Mouse (Mus musculus): Measurements from ENCODE around the gene Tekt3. TPM values are rescaled to one million over a fixed set of nuclear protein-coding genes. Genes with fewer than 3 reads are reported as not detected.

Gene Tekt3
- polyA plus RNA-seq, 1 experiment, result not detected

DNA sequence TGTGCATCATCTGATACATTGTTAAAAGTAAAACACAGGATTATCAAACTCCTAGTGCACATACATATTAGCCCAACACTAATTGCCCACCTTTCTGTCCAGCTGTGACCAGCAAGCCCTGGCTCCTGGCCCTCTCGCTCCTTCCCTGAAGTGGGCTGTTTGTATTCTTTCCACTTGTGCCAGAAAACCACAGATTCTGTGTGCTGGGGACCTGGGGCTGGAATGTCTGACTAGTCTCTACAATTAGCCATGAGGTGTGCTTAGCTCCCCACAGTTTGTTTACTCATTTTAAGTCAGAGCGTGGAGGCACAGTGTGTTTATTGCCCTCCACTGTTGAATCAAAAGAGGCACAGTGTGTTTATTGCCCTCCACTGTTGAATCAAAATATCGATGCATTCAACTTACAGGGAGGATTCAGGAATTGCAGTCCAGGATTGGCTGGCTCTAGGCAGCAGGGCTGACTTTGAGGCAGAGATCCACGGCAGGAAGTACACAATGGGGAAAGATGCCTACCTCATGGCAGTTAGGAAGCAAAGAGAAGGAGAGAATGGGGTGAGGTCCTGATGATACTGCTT, 61.4 kb downstream of the Tekt3 start:
- no peaks in the 10 kb centered on the region for H3K79me2 ChIP-seq (ENCODE audit: control insufficient read depth, insufficient read depth)
- no peak overlapping the region for H3ac ChIP-seq (ENCODE audit: control insufficient read depth, insufficient read length)
- H3K27me3 ChIP-seq (ENCODE audit: control insufficient read depth, insufficient read depth, insufficient read length), result no peaks in the 10 kb centered on the region
- H3K36me3 ChIP-seq (ENCODE audit: control insufficient read depth, insufficient read depth), result no peaks in the 10 kb centered on the region
- no peak overlapping the region for H3K4me2 ChIP-seq (ENCODE audit: low read depth)
- no peak overlapping the region for H3K4me3 ChIP-seq
- TF ChIP-seq TCF3 (IDR thresholded peaks at IDR 0.05; ENCODE audit: insufficient read length, low read depth) (no peak), E2F4 (IDR thresholded peaks at IDR 0.05; ENCODE audit: insufficient read depth) (no peak), MAX (IDR thresholded peaks at IDR 0.05; ENCODE audit: low read depth) (no peak), SRF (IDR thresholded peaks at IDR 0.05; ENCODE audit: control insufficient read depth, insufficient read length, low read depth) (no peak), MYOD1 (IDR thresholded peaks at IDR 0.05; ENCODE audit: control insufficient read depth in 1 of 3, insufficient read length in 2 of 3, low read depth in 2 of 3) (no peak), MYOG (IDR thresholded peaks at IDR 0.05; ENCODE audit: control insufficient read depth in 1 of 3, insufficient read depth in 1 of 3, insufficient read length in 2 of 3, low read depth in 2 of 3) (no peak), POLR2A (IDR thresholded peaks at IDR 0.05; ENCODE audit: insufficient read length, low read depth) (no peak), POLR2AphosphoS2 (IDR thresholded peaks at IDR 0.05; ENCODE audit: insufficient read length, low read depth) (no peak), USF1 (IDR thresholded peaks at IDR 0.05; ENCODE audit: low read depth) (no peak), REST (IDR thresholded peaks at IDR 0.05; ENCODE audit: insufficient read depth, insufficient read length) (no peak), TCF12 (IDR thresholded peaks at IDR 0.05; ENCODE audit: insufficient read depth, poor library complexity, severe bottlenecking) (no peak), CEBPB (IDR thresholded peaks at IDR 0.05; ENCODE audit: insufficient read depth, poor library complexity, severe bottlenecking) (no peak)

DNA sequence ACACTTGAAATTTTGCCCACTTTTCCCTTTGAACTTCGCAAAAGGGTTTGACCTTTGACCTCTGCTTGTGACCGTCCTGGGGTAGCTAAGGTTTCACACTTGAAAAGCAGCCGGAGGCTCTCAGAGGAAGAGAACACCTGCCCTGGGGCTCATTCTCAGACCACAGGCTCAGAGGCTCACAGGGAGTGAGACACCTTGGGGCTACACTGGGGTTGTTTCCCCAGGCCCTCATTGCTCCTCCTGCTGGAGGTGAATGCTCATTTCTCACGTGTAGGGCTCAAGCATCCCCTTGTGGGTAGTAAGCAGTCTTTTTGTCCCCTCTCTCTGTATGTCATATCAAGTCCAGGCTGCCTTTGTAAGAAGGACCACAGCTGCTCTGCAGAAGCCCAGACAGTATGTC, 62.9 kb downstream of the Tekt3 start:
- no peak overlapping the region for H3ac ChIP-seq (ENCODE audit: control insufficient read depth, insufficient read length)
- H3K4me2 ChIP-seq (ENCODE audit: low read depth), result no peak overlapping the region
- no peaks in the 10 kb centered on the region for H3K27me3 ChIP-seq (ENCODE audit: control insufficient read depth, insufficient read depth, insufficient read length)
- H3K79me2 ChIP-seq (ENCODE audit: control insufficient read depth, insufficient read depth), result no peaks in the 10 kb centered on the region
- no peak for TF ChIP-seq TCF3 (IDR thresholded peaks at IDR 0.05; ENCODE audit: insufficient read length, low read depth)
- TF ChIP-seq POLR2AphosphoS2 (IDR thresholded peaks at IDR 0.05; ENCODE audit: insufficient read length, low read depth), result no peak
- no peak for TF ChIP-seq USF1 (IDR thresholded peaks at IDR 0.05; ENCODE audit: low read depth)
- TF ChIP-seq E2F4 (IDR thresholded peaks at IDR 0.05; ENCODE audit: insufficient read depth), result no peak
- no peak for TF ChIP-seq REST (IDR thresholded peaks at IDR 0.05; ENCODE audit: insufficient read depth, insufficient read length)
- no peak for TF ChIP-seq MAX (IDR thresholded peaks at IDR 0.05; ENCODE audit: low read depth)
- TF ChIP-seq POLR2A (IDR thresholded peaks at IDR 0.05; ENCODE audit: insufficient read length, low read depth), result no peak
- TF ChIP-seq SRF (IDR thresholded peaks at IDR 0.05; ENCODE audit: control insufficient read depth, insufficient read length, low read depth), result no peak
- no peak for TF ChIP-seq TCF12 (IDR thresholded peaks at IDR 0.05; ENCODE audit: insufficient read depth, poor library complexity, severe bottlenecking)
- TF ChIP-seq MYOD1 (IDR thresholded peaks at IDR 0.05; ENCODE audit: control insufficient read depth in 1 of 3, insufficient read length in 2 of 3, low read depth in 2 of 3), result no peak
- no peak for TF ChIP-seq CEBPB (IDR thresholded peaks at IDR 0.05; ENCODE audit: insufficient read depth, poor library complexity, severe bottlenecking)
- no peak for TF ChIP-seq MYOG (IDR thresholded peaks at IDR 0.05; ENCODE audit: control insufficient read depth in 1 of 3, insufficient read depth in 1 of 3, insufficient read length in 2 of 3, low read depth in 2 of 3)
- no peaks in the 10 kb centered on the region for H3K36me3 ChIP-seq (ENCODE audit: control insufficient read depth, insufficient read depth)
- H3K4me3 ChIP-seq, result no peak overlapping the region

DNA sequence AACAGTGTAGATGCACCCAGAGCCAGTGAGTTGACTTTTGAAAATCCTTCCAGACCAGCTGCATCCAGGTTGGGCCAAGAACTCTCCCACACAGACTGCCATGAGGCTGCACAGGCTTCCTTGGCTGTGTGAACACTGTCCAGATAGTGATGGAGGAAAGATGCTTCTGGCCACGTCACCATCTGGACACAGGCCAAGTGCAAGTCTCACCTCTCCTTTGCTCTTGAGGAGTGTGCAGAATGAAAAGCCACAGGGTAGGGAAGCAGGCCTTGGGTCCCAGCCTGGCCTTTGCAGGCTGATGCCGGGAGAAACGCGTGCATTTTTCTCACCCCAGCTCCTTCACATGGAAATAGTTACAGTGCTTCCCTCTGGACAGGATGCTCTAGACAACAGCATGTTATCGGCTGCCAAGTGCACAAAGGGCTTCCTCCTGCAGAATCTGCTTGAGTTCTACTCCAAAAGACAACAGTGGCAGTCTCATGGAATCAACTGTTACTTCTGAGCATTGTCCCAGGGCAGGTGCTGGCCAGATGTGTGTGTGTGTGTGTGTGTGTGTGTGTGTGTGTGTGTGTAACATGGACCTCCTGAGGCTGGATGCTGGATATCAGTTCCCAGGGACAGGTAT, 64.5 kb downstream of the Tekt3 start:
- Histone ChIP-seq H3ac (ENCODE audit: control insufficient read depth, insufficient read length) (no peak overlapping the region), H3K36me3 (ENCODE audit: control insufficient read depth, insufficient read depth) (no peaks in the 10 kb centered on the region), H3K4me2 (ENCODE audit: low read depth) (no peak overlapping the region), H3K27me3 (ENCODE audit: control insufficient read depth, insufficient read depth, insufficient read length) (no peaks in the 10 kb centered on the region), H3K79me2 (ENCODE audit: control insufficient read depth, insufficient read depth) (no peaks in the 10 kb centered on the region), H3K4me3 (no peak overlapping the region)
- TF ChIP-seq REST (IDR thresholded peaks at IDR 0.05; ENCODE audit: insufficient read depth, insufficient read length) (no peak), MYOD1 (IDR thresholded peaks at IDR 0.05; ENCODE audit: control insufficient read depth in 1 of 3, insufficient read length in 2 of 3, low read depth in 2 of 3) (no peak), MAX (IDR thresholded peaks at IDR 0.05; ENCODE audit: low read depth) (no peak), MYOG (IDR thresholded peaks at IDR 0.05; ENCODE audit: control insufficient read depth in 1 of 3, insufficient read depth in 1 of 3, insufficient read length in 2 of 3, low read depth in 2 of 3) (no peak), SRF (IDR thresholded peaks at IDR 0.05; ENCODE audit: control insufficient read depth, insufficient read length, low read depth) (no peak), TCF3 (IDR thresholded peaks at IDR 0.05; ENCODE audit: insufficient read length, low read depth) (no peak), CEBPB (IDR thresholded peaks at IDR 0.05; ENCODE audit: insufficient read depth, poor library complexity, severe bottlenecking) (no peak), E2F4 (IDR thresholded peaks at IDR 0.05; ENCODE audit: insufficient read depth) (no peak), TCF12 (IDR thresholded peaks at IDR 0.05; ENCODE audit: insufficient read depth, poor library complexity, severe bottlenecking) (no peak), USF1 (IDR thresholded peaks at IDR 0.05; ENCODE audit: low read depth) (no peak), POLR2AphosphoS2 (IDR thresholded peaks at IDR 0.05; ENCODE audit: insufficient read length, low read depth) (no peak), POLR2A (IDR thresholded peaks at IDR 0.05; ENCODE audit: insufficient read length, low read depth) (no peak)

DNA sequence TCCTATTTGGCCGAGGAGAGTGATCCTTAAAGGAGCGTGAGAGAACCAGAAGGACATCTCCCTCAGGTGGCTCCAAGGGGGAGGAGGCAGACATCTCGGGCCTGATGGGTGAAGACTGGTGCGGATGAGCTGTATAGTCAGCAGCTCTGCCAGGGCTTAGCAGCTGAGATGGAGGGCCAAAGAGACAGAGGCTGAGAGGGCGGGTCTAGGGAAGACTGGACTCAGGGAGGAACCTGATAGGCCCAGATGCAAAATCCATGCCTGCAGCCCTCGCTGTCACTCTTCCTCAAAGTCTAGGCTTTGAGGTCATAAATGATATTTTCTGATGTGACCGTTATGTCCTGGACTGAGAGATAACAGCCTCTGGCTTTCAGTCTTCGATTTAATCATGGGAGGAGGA, 65.5 kb downstream of the Tekt3 start:
- Histone ChIP-seq H3K27me3 (ENCODE audit: control insufficient read depth, insufficient read depth, insufficient read length) (no peaks in the 10 kb centered on the region), H3K36me3 (ENCODE audit: control insufficient read depth, insufficient read depth) (no peaks in the 10 kb centered on the region), H3K4me3 (no peak overlapping the region), H3ac (ENCODE audit: control insufficient read depth, insufficient read length) (no peak overlapping the region), H3K79me2 (ENCODE audit: control insufficient read depth, insufficient read depth) (no peaks in the 10 kb centered on the region), H3K4me2 (ENCODE audit: low read depth) (no peak overlapping the region)
- no peak for TF ChIP-seq MAX (IDR thresholded peaks at IDR 0.05; ENCODE audit: low read depth)
- no peak for TF ChIP-seq REST (IDR thresholded peaks at IDR 0.05; ENCODE audit: insufficient read depth, insufficient read length)
- no peak for TF ChIP-seq E2F4 (IDR thresholded peaks at IDR 0.05; ENCODE audit: insufficient read depth)
- TF ChIP-seq SRF (IDR thresholded peaks at IDR 0.05; ENCODE audit: control insufficient read depth, insufficient read length, low read depth), result no peak
- TF ChIP-seq TCF3 (IDR thresholded peaks at IDR 0.05; ENCODE audit: insufficient read length, low read depth), result no peak
